Mouse (Mus musculus): ENCODE data around the gene St5.

GRCm38 (mm10) chr7:109531501-109531900 lies 171.9 kb downstream of the St5 start:
- no peak for TF ChIP-seq POLR2A (IDR thresholded peaks at IDR 0.05; ENCODE audit: low read depth, low read length)
- TF ChIP-seq CTCF (IDR thresholded peaks at IDR 0.05; ENCODE audit: borderline replicate concordance, insufficient read depth, low read length), result no peak
